8 mouse cellular contexts compared by ENCODE assay signal in genomic region chr12:84101493-84101845, GRCm38 (mm10). TPM values are rescaled to one million over a fixed set of nuclear protein-coding genes. Genes with fewer than 3 reads are reported as not detected.
DNase-seq lines count a peak whose midpoint lies in the region; ATAC-seq and TF ChIP-seq lines count a peak whose summit lies in the region.

No protein-coding gene starts in this region.

- peak overlapping the region; percentile 66; the same call in 1 of the 2 replicates for H3K9ac ChIP-seq in heart, embryonic 16.5 days (ENCODE audit: low read length)
- H3K9ac ChIP-seq in forebrain, embryonic 16.5 days (replicated peaks; ENCODE audit: low read depth, low read length), result no peak overlapping the region
- H3K9ac ChIP-seq in liver, embryonic 16.5 days (ENCODE audit: low read depth, low read length), result no peak overlapping the region

- H3K36me3 ChIP-seq in heart, embryonic 16.5 days (ENCODE audit: control insufficient read depth, insufficient read depth), result no peaks in the 10 kb centered on the region
- H3K36me3 ChIP-seq in forebrain, embryonic 16.5 days (ENCODE audit: control insufficient read depth, insufficient read depth), result no peaks in the 10 kb centered on the region
- H3K36me3 ChIP-seq in liver, embryonic 16.5 days (ENCODE audit: control insufficient read depth, insufficient read depth), result no peaks in the 10 kb centered on the region

- no peak overlapping the region for H3K27ac ChIP-seq in heart, embryonic 16.5 days (ENCODE audit: low read length)
- H3K27ac ChIP-seq in bone marrow macrophage, adult 2 months (ENCODE audit: insufficient read depth, low read depth, low read length), result no peak overlapping the region
- no peak overlapping the region for H3K27ac ChIP-seq in forebrain, embryonic 16.5 days (ENCODE audit: low read length)
- no peak overlapping the region for H3K27ac ChIP-seq in liver, embryonic 16.5 days (ENCODE audit: low read length)

- ATAC-seq in heart, embryonic 16.5 days (replicated peaks; ENCODE audit: extremely low read depth, insufficient read depth, low FRiP score), result no peak
- peak; percentile 28; the same call in 1 of the 2 replicates for ATAC-seq in forebrain, embryonic 16.5 days
- no peak for ATAC-seq in liver, embryonic 16.5 days (ENCODE audit: low read depth)

- DNase-seq in heart, postnatal 25 days (ENCODE audit: low spot score), result no peak
- no peak for DNase-seq in urinary bladder, postnatal 10 days (ENCODE audit: low spot score)
- DNase-seq in left cerebral cortex, postnatal 36 days (ENCODE audit: low spot score in 2 of 2), result no peak
- DNase-seq in frontal cortex, postnatal 14 days (ENCODE audit: low spot score in 2 of 2), result no peak

- WGBS in heart, embryonic 16.5 days, result 56% methylated on average over 2 of the region's 2 CpGs
- WGBS in forebrain, embryonic 16.5 days, result 54% methylated on average over 2 of the region's 2 CpGs
- 49% methylated on average over 2 of the region's 2 CpGs for WGBS in liver, embryonic 16.5 days (ENCODE audit: insufficient replicate concordance)

- no peaks in the 10 kb centered on the region for H3K27me3 ChIP-seq in heart, embryonic 16.5 days (ENCODE audit: control insufficient read depth, insufficient read depth, low read length)
- H3K27me3 ChIP-seq in forebrain, embryonic 16.5 days (replicated peaks; ENCODE audit: control insufficient read depth, insufficient read depth, low read length), result no peaks in the 10 kb centered on the region
- no peaks in the 10 kb centered on the region for H3K27me3 ChIP-seq in liver, embryonic 16.5 days (ENCODE audit: control insufficient read depth, insufficient read depth, low read depth, low read length)

- no peak for TF ChIP-seq POLR2A in bone marrow macrophage, adult 2 months (IDR thresholded peaks at IDR 0.05; ENCODE audit: borderline replicate concordance, low read depth, low read length)

- no peaks in the 10 kb centered on the region for H3K9me3 ChIP-seq in heart, embryonic 16.5 days (replicated peaks; ENCODE audit: control insufficient read depth, low read length)
- no peaks in the 10 kb centered on the region for H3K9me3 ChIP-seq in forebrain, embryonic 16.5 days (ENCODE audit: control insufficient read depth, low read length)
- no peaks in the 10 kb centered on the region for H3K9me3 ChIP-seq in liver, embryonic 16.5 days (replicated peaks; ENCODE audit: control insufficient read depth, low read length)

- peak overlapping the region; percentile 78 for H3K4me2 ChIP-seq in heart, embryonic 16.5 days (ENCODE audit: low read depth, low read length)
- H3K4me2 ChIP-seq in forebrain, embryonic 16.5 days (ENCODE audit: low read length), result peak overlapping the region; percentile 73
- H3K4me2 ChIP-seq in liver, embryonic 16.5 days (ENCODE audit: low read depth, low read length), result peak overlapping the region; percentile 77

- no peak for TF ChIP-seq CTCF in bone marrow macrophage, adult 2 months (IDR thresholded peaks at IDR 0.05; ENCODE audit: low read depth, low read length)

- no peaks in the 10 kb centered on the region for H3K4me1 ChIP-seq in heart, embryonic 16.5 days (ENCODE audit: control insufficient read depth, insufficient read depth, low read length)
- 0 out of 2 replicates have a peak, but pooled peaks cover 2% of the 10 kb centered on the region for H3K4me1 ChIP-seq in bone marrow macrophage, adult 2 months (ENCODE audit: control insufficient read depth, insufficient read depth, low read length)
- H3K4me1 ChIP-seq in forebrain, embryonic 16.5 days (replicated peaks; ENCODE audit: control insufficient read depth, insufficient read depth, low read length), result 0 out of 2 replicates have a peak, but pooled peaks cover 2% of the 10 kb centered on the region
- H3K4me1 ChIP-seq in liver, embryonic 16.5 days (ENCODE audit: control insufficient read depth, low read depth, low read length), result peaks cover 3% of the 10 kb centered on the region; the same call in 1 of the 2 replicates

- H3K4me3 ChIP-seq in heart, embryonic 16.5 days (ENCODE audit: low read length), result peak overlapping the region; percentile 57
- peak overlapping the region; percentile 62; the same call in 1 of the 2 replicates for H3K4me3 ChIP-seq in bone marrow macrophage, adult 2 months (ENCODE audit: insufficient read depth, low read length)
- H3K4me3 ChIP-seq in forebrain, embryonic 16.5 days (replicated peaks; ENCODE audit: low read length), result peak overlapping the region; percentile 59
- peak overlapping the region; percentile 61 for H3K4me3 ChIP-seq in liver, embryonic 16.5 days (ENCODE audit: low read depth, low read length)

- intact Hi-C loops in heart, postnatal 25 days (cut with DNase I), result no loop called here
- intact Hi-C loops in left cerebral cortex, postnatal 36 days (cut with DNase I), result no loop called here

RNA-seq across cellular contexts. Expression of gene Acot6, which starts 1.0 kb away (rescaled TPM):
- 0.85 and 1.3 TPM in 2 replicates for polyA plus RNA-seq in heart, embryonic 16.5 days (2015; fragmentation: Nextera tagmentation; extraction: Ambion mirVana)
- 1 to 10 TPM; 2.2 to 2.4 TPM for total RNA-seq in heart, postnatal 25 days (2021)
- 0.47 and 0.49 TPM in 2 replicates for polyA plus RNA-seq in bone marrow macrophage, adult 2 months (2012; ENCODE audit: insufficient read depth, insufficient read length, missing spikeins)
- 1.4 and 1.6 TPM in 2 replicates for polyA plus RNA-seq in forebrain, embryonic 16.5 days (2015; fragmentation: Nextera tagmentation; extraction: Ambion mirVana)
- polyA plus RNA-seq in liver, embryonic 16.5 days (2015; fragmentation: Nextera tagmentation; extraction: Ambion mirVana), result 0.33 and 0.41 TPM in 2 replicates
- 1 to 10 TPM; 3.6 to 3.7 TPM for total RNA-seq in left cerebral cortex, postnatal 36 days (2021)

RNA-seq across cellular contexts. Expression of gene Dnal1, which starts 12.7 kb away (rescaled TPM):
- polyA plus RNA-seq in heart, embryonic 16.5 days (2015; fragmentation: Nextera tagmentation; extraction: Ambion mirVana), result 3.5 and 4.0 TPM in 2 replicates
- total RNA-seq in heart, postnatal 25 days (2021), result 10 to 100 TPM in 1 of 2 experiments, 1 to 10 TPM in 1; 8.2 to 10.1 TPM
- 3.9 TPM in 2 replicates for polyA plus RNA-seq in bone marrow macrophage, adult 2 months (2012; ENCODE audit: insufficient read depth, insufficient read length, missing spikeins)
- polyA plus RNA-seq in forebrain, embryonic 16.5 days (2015; fragmentation: Nextera tagmentation; extraction: Ambion mirVana), result 10.4 and 12.8 TPM in 2 replicates
- 0.33 and 0.42 TPM in 2 replicates for polyA plus RNA-seq in liver, embryonic 16.5 days (2015; fragmentation: Nextera tagmentation; extraction: Ambion mirVana)
- total RNA-seq in left cerebral cortex, postnatal 36 days (2021), result 100 to 1,000 TPM in 1 of 2 experiments, 10 to 100 TPM in 1; 86.7 to 102 TPM

RNA-seq across cellular contexts. Expression of gene Acot5, which starts 32.3 kb away (rescaled TPM):
- polyA plus RNA-seq in heart, embryonic 16.5 days (2015; fragmentation: Nextera tagmentation; extraction: Ambion mirVana), result 0.14 and 0.22 TPM in 2 replicates
- not detected for total RNA-seq in heart, postnatal 25 days (2021)
- not detected in 2 replicates for polyA plus RNA-seq in bone marrow macrophage, adult 2 months (2012; ENCODE audit: insufficient read depth, insufficient read length, missing spikeins)
- 0.16 TPM in 1 of 2 replicates, not detected in the other for polyA plus RNA-seq in forebrain, embryonic 16.5 days (2015; fragmentation: Nextera tagmentation; extraction: Ambion mirVana)
- polyA plus RNA-seq in liver, embryonic 16.5 days (2015; fragmentation: Nextera tagmentation; extraction: Ambion mirVana), result not detected in 2 replicates
- total RNA-seq in left cerebral cortex, postnatal 36 days (2021), result 1 to 10 TPM; 4.9 to 6.2 TPM

RNA-seq across cellular contexts. Expression of gene Pnma1, which starts 46.8 kb away (rescaled TPM):
- 0.59 and 0.60 TPM in 2 replicates for polyA plus RNA-seq in heart, embryonic 16.5 days (2015; fragmentation: Nextera tagmentation; extraction: Ambion mirVana)
- total RNA-seq in heart, postnatal 25 days (2021), result under 1 TPM; 0.14 to 0.18 TPM
- 0.23 TPM in 1 of 2 replicates, not detected in the other for polyA plus RNA-seq in bone marrow macrophage, adult 2 months (2012; ENCODE audit: insufficient read depth, insufficient read length, missing spikeins)
- 5.3 and 7.2 TPM in 2 replicates for polyA plus RNA-seq in forebrain, embryonic 16.5 days (2015; fragmentation: Nextera tagmentation; extraction: Ambion mirVana)
- polyA plus RNA-seq in liver, embryonic 16.5 days (2015; fragmentation: Nextera tagmentation; extraction: Ambion mirVana), result 0.12 and 0.14 TPM in 2 replicates
- 1 to 10 TPM; 3.6 to 6.0 TPM for total RNA-seq in left cerebral cortex, postnatal 36 days (2021)

RNA-seq across cellular contexts. Expression of gene Acot3, which starts 49.5 kb away (rescaled TPM):
- 0.70 and 0.92 TPM in 2 replicates for polyA plus RNA-seq in heart, embryonic 16.5 days (2015; fragmentation: Nextera tagmentation; extraction: Ambion mirVana)
- total RNA-seq in heart, postnatal 25 days (2021), result 1 to 10 TPM; 1.7 TPM
- polyA plus RNA-seq in bone marrow macrophage, adult 2 months (2012; ENCODE audit: insufficient read depth, insufficient read length, missing spikeins), result not detected in 2 replicates
- 0.87 and 1.1 TPM in 2 replicates for polyA plus RNA-seq in forebrain, embryonic 16.5 days (2015; fragmentation: Nextera tagmentation; extraction: Ambion mirVana)
- polyA plus RNA-seq in liver, embryonic 16.5 days (2015; fragmentation: Nextera tagmentation; extraction: Ambion mirVana), result 6.3 and 6.7 TPM in 2 replicates
- 1 to 10 TPM; 3.2 to 3.6 TPM for total RNA-seq in left cerebral cortex, postnatal 36 days (2021)
